ENCODE assay signal across 8 mouse cellular contexts in the genomic region with DNA sequence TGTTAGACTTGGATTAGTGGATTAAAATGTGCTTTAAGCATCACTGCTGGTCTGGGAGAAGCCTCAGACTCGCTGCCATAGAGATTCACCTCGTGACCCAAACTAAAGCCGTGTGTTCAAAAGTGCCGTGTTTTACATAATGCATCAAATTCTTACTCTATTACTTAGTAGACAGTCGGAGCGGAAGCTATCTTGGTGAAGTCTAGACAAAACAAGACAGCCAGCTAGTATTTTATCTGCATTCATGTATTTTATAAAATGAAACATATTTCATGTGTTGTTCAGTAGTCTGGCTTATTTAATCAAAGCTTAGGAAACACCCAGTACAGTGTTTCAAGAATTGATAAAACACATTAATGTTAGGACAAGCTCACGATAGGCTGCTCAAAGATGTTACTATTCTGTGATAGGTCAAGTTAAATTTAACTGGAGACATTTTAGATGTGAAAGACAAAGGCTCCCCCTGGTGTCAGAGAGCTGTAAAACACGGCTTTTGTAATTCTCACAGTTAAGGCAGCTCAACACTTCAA. TPM values are rescaled to one million over a fixed set of nuclear protein-coding genes. Genes with fewer than 3 reads are reported as not detected.
A peak's percentile ranks its signal among the peaks of the same experiment; 100 is the strongest.
DNase-seq lines count a peak whose midpoint lies in the region; ATAC-seq lines count a peak whose summit lies in the region.

Gene Mttp (minus strand): TSS at position 327 of the 530 bp plus-strand sequence.

- H3K27me3 ChIP-seq in hindbrain, embryonic 15.5 days: no peaks in the 10 kb centered on the region

- H3K9ac ChIP-seq in hindbrain, embryonic 15.5 days: peak within 1 kb of the TSS; percentile 82

- H3K4me1 ChIP-seq in hindbrain, embryonic 15.5 days (replicated peaks): peaks cover 8% of the 10 kb centered on the region

- peak within 1 kb of the TSS; percentile 87 for H3K4me2 ChIP-seq in hindbrain, embryonic 15.5 days

- peak; percentile 85 for DNase-seq in ZHBTc4 (ENCODE audit: low read depth, low spot score)
- DNase-seq in cerebellum, postnatal 14 days: peak; percentile 87 to 88
- DNase-seq in frontal cortex, postnatal 10 days (ENCODE audit: low spot score in 2 of 2): peak; percentile 64 to 73
- DNase-seq in layer of hippocampus, postnatal 36 days: peak; percentile 42 to 69
- DNase-seq in lung, postnatal 25 days (ENCODE audit: low spot score): peak; percentile 88
- peak; percentile 95 for DNase-seq in retina, embryonic 14.5 days (ENCODE audit: low spot score)
- DNase-seq in thymus, postnatal 36 days: peak; percentile 61 to 62

- 0 out of 2 replicates have a peak, but pooled peaks have one; percentile 13 for ATAC-seq in hindbrain, embryonic 15.5 days (ENCODE audit: low FRiP score, low read depth)

- H3K27ac ChIP-seq in hindbrain, embryonic 15.5 days (replicated peaks): peak within 1 kb of the TSS; percentile 100

- H3K4me3 ChIP-seq in hindbrain, embryonic 15.5 days: peak within 1 kb of the TSS; percentile 89

- WGBS in hindbrain, embryonic 15.5 days: 2% methylated on average over 8 of the region's 8 CpGs

- H3K9me3 ChIP-seq in hindbrain, embryonic 15.5 days: no peaks in the 10 kb centered on the region

- H3K36me3 ChIP-seq in hindbrain, embryonic 15.5 days: no peaks in the 10 kb centered on the region

RNA-seq across cellular contexts. Expression of gene Mttp, which starts in this region (rescaled TPM):
- polyA plus RNA-seq in hindbrain, embryonic 15.5 days (2015; fragmentation: Nextera tagmentation; extraction: Ambion mirVana): 7.9 and 9.5 TPM in 2 replicates
- 1 to 10 TPM; 6.0 to 6.8 TPM for total RNA-seq in layer of hippocampus, postnatal 36 days (2021)

Comparison
In these comparisons a context has a peak if more than half of its experiments do, and no peak if none do; other contexts are left out.
1. Peak in every context shown above with its lines: DNase-seq, ATAC-seq, H3K4me3 ChIP-seq and H3K27ac ChIP-seq.